Mouse (Mus musculus) thymus, adult 2 months (tissue): ENCODE results near the gene Zfp74.

Experiments
- CTCF ChIP-seq: fragments of 200-500 bp; IDR thresholded peaks from 2 replicates; pipeline ENCODE4 v1.5.1; 2012; ENCODE audit warnings: mild to moderate bottlenecking, control low read depth, low read length, moderate library complexity, borderline replicate concordance; ENCODE audit not compliant: control insufficient read depth, poor library complexity, insufficient read depth; ENCODE audit errors: extremely low read depth
- POLR2A ChIP-seq: fragments of 200-500 bp; IDR thresholded peaks from 2 replicates; pipeline ENCODE4 v1.6.1; 2012; ENCODE audit warnings: mild to moderate bottlenecking, low read length, control low read depth, moderate library complexity; ENCODE audit not compliant: control insufficient read depth, poor library complexity, insufficient read depth; ENCODE audit errors: extremely low read depth

- TF ChIP-seq POLR2A (no peak), CTCF (no peak)
Measured at GRCm38 (mm10) chr7:29992698-29993097, 38.8 kb upstream of the Zfp74 start.
